Mouse (Mus musculus): ENCODE results near the gene Anxa2. TPM values are rescaled to one million over a fixed set of nuclear protein-coding genes. Genes with fewer than 3 reads are reported as not detected.

The Anxa2 gene
- total RNA-seq (2021) = 10 to 100 TPM; 14.4 to 18.8 TPM
- long read RNA-seq, experiment 1, transcript Anxa2-201 (13 exons, 1,447 nt) = major isoform, 19 of 21 reads
- long read RNA-seq, experiment 1, partial matches to known transcripts = 1 of 21 reads
- long read RNA-seq, experiment 1, other reads (novel, unspliced or antisense) = 1 of 21 reads
- long read RNA-seq, experiment 2, transcript Anxa2-201 (13 exons, 1,447 nt) = major isoform, 20 of 23 reads
- long read RNA-seq, experiment 2, partial matches to known transcripts = 2 of 23 reads
- long read RNA-seq, experiment 2, other reads (novel, unspliced or antisense) = 1 of 23 reads

DNA sequence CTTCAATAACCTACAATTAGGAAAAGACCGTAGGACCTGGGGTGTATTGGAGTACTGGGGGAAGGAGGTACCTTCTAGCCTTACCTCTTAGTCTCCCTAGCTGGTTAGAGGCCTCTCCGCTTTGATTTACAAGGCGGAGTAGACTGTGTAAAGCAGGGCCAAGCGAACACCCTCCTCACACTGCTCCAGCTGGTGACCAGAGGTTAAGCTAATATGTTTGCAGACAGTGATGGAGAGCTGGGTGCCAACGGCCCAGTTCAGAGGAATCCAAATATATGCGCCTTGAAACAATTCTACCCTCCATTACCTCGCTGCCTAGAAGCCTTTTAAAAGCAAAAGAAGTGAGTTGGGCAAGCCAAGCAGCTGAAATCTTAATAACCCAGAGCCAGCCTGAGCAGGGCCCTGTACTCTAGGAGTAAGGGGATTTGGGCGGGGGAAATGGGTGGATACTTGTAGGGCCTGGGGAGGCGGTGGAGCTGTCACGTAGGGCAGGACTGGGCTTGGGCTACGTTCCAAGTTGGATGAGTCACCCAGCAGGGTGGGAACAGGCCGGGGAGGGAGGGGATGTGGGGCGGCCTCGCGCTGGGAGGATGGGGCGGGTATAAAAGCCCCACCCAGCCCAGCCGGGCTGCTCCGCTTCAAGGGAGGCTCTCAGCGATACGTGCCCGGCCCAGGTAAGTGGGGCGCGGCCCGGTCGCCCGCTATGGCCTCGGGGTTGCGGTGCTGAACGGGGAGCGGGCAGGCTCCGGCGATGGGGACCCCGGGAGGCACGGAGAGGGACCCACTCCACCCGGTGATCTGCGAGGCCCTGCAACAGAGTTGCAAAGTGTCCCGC, at the start of gene Anxa2:
Gene Anxa2, plus strand, starts transcription at position 555 of the 835 bp plus-strand sequence.
- DNase-seq (ENCODE audit: low spot score in 2 of 2) = peak; percentile 23 to 46
- intact Hi-C loops (cut with DNase I) = no loop called here

- intact Hi-C loops (cut with DNase I) = no loop called here
- DNase-seq (ENCODE audit: low spot score in 2 of 2) = no peak
These were observed 48.7 kb upstream of the Anxa2 start for GRCm38 (mm10) chr9:69404671-69405070.

- intact Hi-C loops (cut with DNase I) = no loop called here
These were observed 33.9 kb upstream of the Anxa2 start for GRCm38 (mm10) chr9:69419476-69419875.

DNA sequence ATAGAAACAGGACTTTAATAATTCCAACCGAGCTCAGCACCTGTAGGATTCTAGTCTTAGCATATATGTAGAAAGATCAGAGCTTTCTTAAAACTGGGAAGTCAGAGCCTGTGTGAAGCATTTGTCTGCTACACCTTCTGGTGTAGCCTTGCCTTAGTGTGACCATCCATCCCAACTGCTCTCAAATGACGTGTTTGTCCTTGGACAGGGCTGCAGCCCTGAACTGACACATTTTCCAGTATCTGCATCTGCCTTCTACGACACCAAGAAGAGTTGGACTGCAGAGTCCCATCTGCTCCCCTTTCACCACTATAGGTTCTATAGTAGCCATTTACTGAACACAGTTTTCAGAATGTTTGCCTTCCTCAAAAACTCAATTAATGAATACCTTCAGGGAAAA, 22.9 kb upstream of the Anxa2 start:
- intact Hi-C loops (cut with DNase I) = loop anchor here (5.0 kb wide), 1 partner anchor 37 kb away; no protein-coding TSS in a partner anchor
- no peak for DNase-seq (ENCODE audit: low spot score in 2 of 2)

More at GRCm38 (mm10) chr9:69419476-69419875, 33.9 kb upstream of the Anxa2 start:
- peak; percentile 10 to 26 for DNase-seq (ENCODE audit: low spot score in 2 of 2)

DNA sequence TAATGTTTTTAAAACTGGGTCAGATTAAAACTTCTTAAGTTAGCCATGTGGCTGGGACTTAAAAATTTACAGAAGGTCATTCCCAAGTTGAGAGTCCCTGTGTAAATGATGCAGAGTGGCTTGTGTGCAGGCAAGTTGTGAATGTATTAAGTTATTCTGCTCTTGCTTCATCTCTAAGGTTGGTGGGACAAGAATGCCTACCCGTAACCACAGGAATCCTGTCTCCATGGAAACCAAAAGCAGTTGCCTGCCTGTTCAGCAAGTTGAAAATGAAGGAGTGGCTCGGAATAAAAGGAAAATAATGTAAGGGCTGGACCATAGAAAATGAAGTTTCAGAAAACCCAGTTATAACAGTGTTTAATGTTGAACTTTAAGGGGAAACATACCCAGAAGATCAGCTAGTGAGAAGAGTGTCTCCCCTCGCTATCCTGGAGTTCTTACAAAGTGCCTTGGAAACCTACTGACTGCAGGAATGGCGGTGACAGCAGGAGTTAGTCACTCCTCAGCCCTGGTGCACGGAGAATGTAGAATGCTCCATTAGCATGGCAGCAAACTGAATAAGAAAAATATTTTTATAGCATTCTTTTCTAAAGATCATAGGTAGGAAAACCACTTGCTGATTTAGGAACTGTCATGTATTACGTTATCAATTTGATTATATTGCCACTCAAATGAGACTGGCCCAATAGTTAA, 21.4 kb upstream of the Anxa2 start:
- DNase-seq (ENCODE audit: low spot score in 2 of 2) = peak; percentile 10 to 23
- intact Hi-C loops (cut with DNase I) = loop anchor here (5.0 kb wide), 1 partner anchor 35 kb away; no protein-coding TSS in a partner anchor

DNA sequence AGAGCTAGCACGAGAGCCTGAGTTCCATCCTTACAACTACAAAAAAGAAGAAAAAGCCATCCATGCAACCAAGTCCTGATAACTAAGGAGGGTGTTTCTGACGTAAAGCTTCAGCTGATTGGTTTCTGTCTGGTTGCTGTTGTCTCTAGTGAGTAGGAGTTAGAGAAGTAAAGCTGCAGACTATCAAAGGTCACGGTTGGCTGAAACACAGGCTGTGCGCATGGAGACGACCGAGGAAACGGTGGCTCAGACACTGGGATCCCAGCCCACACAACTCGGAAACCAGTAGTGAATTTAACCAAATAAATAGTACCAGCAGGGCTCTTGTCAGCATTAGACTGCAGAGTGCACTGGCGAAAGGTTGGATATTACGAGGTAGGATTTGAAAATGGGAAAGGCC, 18.2 kb upstream of the Anxa2 start:
- no peak for DNase-seq (ENCODE audit: low spot score in 2 of 2)
- intact Hi-C loops (cut with DNase I) = no loop called here

DNA sequence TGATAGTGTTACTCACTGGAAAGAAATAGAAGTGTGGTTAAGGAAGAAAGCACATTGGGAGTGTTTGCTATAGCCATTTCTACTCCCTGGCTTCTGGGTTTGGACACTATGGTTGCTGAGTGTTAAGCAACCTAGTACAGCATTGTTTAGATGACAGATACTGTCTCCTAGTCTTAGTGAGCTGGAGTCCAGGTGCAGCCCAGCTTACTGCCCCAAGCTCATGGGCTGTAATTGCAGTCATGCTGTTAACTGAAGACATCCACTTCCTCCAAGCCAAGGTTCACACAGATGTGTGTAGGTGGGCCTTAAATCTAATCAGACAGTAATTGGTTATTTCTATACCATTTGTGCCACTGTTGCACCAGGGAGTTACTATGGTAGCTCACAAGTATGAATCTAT, 17.8 kb upstream of the Anxa2 start:
- DNase-seq (ENCODE audit: low spot score in 2 of 2) = no peak
- intact Hi-C loops (cut with DNase I) = no loop called here

DNA sequence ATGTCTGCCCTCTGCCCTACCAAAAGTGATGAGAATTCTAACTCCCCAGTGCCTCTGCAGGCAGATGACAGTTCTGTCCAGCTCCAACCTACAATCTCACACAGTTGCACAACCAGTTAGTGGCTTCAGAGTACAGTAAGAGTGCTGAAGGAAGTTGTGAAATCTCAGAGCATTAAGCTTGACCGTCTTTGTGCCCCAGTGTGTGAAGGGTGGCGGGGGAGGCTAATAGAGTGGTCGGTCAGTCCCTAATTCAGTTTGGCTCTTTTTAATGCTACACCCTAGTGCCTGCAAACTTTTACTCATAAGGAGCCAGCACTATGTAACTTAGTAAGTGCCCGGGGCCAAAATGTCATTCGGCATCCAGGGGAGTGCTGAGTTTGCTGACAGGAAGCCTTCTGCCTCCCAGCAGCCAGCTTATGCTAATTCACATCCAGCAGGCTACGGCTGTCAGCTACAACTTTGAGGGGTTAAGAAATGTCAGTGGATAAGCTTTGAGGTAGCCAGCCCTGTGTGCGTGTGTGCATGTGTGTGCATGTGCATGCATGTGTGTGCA, 13.5 kb upstream of the Anxa2 start:
- DNase-seq (ENCODE audit: low spot score in 2 of 2) = no peak
- intact Hi-C loops (cut with DNase I) = no loop called here

DNA sequence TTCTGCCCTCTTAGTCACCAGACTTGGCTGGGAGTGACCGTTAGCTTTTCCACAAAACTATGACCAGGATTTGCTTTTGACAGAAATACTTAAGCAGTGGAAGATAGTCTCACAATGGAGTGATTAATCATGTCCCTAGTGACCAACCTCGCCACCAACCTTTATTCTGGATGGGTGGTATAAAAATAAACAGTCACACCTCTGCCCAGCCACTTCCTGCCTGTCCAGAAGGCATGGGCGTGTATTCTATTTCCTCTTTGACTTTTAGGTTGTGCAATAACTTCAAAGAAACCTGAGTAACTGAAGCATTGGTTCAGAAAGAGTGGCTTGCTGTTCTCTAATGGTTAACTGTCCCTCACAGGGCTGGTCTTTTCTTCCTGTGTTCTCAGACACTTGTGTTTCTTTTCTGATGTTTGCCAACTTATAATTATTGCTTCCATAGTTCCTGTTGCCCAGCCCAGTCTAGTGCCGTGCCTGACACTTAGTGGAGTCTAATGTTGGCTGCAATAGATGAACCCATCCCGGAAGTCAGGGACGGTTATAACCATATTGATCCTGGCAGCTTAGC, 10.9 kb upstream of the Anxa2 start:
- intact Hi-C loops (cut with DNase I) = no loop called here
- DNase-seq (ENCODE audit: low spot score in 2 of 2) = no peak

GRCm38 (mm10) chr9:69443203-69443602, 10.2 kb upstream of the Anxa2 start:
- intact Hi-C loops (cut with DNase I) = no loop called here
- DNase-seq (ENCODE audit: low spot score in 2 of 2) = no peak

- intact Hi-C loops (cut with DNase I) = no loop called here
These were observed 4.6 kb upstream of the Anxa2 start for GRCm38 (mm10) chr9:69448801-69449200.

GRCm38 (mm10) chr9:69450636-69451035, 2.8 kb upstream of the Anxa2 start:
- intact Hi-C loops (cut with DNase I) = no loop called here
- DNase-seq (ENCODE audit: low spot score in 2 of 2) = no peak

More at GRCm38 (mm10) chr9:69448801-69449200, 4.6 kb upstream of the Anxa2 start:
- no peak for DNase-seq (ENCODE audit: low spot score in 2 of 2)

DNA sequence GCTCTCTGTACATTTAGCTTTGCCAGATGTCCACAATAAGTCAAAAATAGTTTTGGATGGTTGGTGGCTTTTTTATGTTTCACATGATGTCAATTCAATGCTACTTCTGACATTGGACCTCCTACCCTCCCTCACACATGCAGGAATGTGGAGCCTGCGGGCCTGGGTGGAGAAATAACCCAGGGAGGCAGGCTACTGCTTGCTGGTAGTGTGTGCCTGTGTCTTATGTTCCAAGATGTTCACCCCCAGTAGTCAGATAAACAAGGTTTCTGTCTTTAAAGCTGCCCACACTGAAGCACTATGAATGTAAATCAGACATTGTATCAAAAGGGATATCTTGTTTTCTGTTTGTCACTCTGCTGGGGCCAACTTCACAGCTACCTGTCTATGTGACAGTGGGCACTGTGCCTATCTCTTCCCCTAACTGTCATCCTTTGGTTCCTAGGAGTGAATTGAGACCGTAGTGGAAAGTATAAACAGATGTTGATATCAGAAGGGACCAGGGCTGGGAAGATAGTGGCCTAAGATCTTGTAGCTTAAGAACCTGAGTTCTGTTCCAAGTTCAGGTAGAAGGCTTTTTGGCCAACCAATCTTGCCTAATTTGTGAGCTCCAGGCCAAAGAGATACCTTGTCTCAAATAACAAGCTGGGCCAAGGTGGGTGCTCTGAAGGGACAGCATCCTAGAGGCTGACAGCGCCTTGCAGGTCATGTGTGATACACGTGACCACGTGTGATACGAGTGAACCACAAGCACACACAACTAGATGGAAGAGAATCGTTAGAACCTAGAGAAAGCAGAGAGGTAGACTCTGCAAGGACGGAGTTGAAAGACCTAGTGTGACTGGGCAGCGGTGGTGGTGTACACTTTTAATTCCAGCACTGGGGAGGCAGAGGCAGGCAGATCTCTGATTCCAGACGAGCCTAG, 1.3 kb upstream of the Anxa2 start:
- intact Hi-C loops (cut with DNase I) = no loop called here
- DNase-seq (ENCODE audit: low spot score in 2 of 2) = no peak

DNA sequence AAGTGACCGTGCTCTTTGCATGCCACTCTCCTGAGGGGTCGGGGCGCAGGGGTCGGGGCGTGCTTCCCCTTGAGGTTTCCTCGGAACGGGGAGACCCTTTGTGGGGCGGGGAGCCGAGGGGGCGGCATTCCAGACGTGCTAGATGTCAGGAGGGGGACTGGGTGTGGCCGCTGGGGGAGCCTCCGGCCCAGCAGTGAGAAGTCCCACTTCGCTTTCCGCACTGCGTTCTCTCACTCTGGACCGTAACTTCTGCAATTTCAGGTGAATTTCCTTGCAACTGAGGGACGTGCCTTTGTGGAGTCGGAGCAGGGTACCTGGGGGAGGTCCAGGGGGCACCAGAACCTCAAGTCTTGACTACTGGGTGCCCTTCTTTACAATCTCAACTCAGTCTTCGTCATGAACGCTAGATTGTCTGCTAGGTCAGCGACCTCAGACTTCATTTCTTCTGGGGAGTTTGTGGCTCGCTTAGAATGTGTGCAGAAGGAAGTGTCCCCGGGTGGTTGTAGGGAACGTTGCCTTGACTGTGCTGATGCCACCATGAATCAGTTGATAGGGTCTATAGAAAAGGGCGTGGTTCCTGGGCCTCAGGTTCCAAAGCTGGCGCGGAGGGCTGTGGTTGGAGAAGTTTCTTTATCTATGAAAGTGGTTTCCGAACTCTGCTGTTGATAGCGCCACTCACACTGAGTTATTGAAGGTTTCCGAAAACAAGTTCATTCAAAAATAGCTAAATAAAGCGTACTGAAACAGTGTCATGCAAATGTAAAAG, 664 bp downstream of the Anxa2 start:
- intact Hi-C loops (cut with DNase I) = no loop called here
- no peak for DNase-seq (ENCODE audit: low spot score in 2 of 2)

- intact Hi-C loops (cut with DNase I) = no loop called here
- no peak for DNase-seq (ENCODE audit: low spot score in 2 of 2)
These were observed 1.3 kb downstream of the Anxa2 start for GRCm38 (mm10) chr9:69454691-69455090.

GRCm38 (mm10) chr9:69455391-69455790, 2.0 kb downstream of the Anxa2 start:
- intact Hi-C loops (cut with DNase I) = no loop called here
- no peak for DNase-seq (ENCODE audit: low spot score in 2 of 2)

DNA sequence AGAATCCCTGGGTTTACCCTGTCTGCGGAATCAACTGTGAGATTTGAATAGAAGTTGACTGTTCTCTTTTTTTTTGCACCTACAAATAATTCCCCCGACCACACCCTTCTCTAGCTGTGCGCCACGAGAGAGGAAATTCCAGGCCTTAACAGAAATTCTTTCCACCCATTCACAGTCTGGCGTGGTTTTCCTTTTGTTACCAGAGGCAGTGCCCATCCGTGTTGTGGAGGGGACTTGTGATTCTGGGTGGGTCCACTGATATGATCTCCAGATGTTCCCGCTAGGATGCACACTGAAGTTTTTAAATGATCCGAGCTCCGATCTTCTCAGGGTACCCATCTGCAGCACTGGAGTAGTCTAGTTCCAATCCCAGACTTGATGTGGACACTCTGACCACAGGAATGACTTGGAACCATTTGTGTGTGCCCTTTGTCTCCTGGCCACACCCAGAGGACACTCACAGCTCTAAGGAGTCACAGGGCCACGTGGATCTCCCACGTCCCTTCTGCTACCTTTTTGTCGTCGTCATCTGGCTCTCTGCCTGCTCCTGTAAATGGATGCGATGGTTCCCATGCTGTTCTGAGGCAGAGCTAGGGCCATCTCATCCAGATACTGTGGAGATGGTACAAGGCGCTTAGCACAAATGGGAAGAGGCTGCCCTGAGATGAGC, 3.1 kb downstream of the Anxa2 start:
- intact Hi-C loops (cut with DNase I) = no loop called here
- no peak for DNase-seq (ENCODE audit: low spot score in 2 of 2)

Data from left cerebral cortex, postnatal 14 days (tissue).